Mouse (Mus musculus): ENCODE measurements at regions not wholly inside any gene's neighbourhood (a gene's known extent, or its start where the extent isn't known, plus 50 kb on each side); places are given as distances from the start of the nearest gene placed in this dataset.

DNA sequence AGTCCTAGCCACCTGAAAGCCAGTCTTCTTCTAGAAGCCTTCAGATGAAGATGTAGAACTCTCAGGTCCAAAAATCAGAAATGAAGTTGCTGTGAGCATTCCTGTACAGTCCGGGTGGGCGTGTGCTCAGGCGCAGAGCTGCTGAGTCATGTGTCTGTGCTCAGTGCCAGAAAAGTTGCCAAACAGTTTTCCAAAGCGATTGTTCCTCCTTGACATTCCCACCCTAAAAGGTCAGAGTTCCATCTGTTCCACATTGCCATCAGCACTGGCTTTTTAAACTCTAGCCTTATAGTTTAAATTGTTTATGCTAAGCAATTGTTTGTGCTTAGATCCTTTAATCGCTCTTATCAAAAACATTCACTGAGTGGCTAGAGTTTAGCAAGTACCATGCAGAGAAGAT, 222.7 kb upstream of the Gadl1 start:
- TF ChIP-seq CTCF (IDR thresholded peaks at IDR 0.05; ENCODE audit: low read depth, low read length) (no peak), POLR2A (IDR thresholded peaks at IDR 0.05; ENCODE audit: extremely low read depth, insufficient read depth, low read length) (no peak)
